Mouse (Mus musculus) ES-E14 (cell line): ENCODE measurements at regions not wholly inside any gene's neighbourhood (a gene's known extent, or its start where the extent isn't known, plus 50 kb on each side); places are given as distances from the start of the nearest gene placed in this dataset.

ENCODE experiments used
- DNase-seq: peaks from one replicate; pipeline ENCODE4 v3.0.0-alpha.2; 2013; ENCODE audit warnings: low read depth, low spot score
- H3K27ac ChIP-seq: 2 replicates; pipeline ENCODE4 v1.5.1; 2012; ENCODE audit warnings: low read depth, mild to moderate bottlenecking, low read length, moderate library complexity, mixed read lengths; ENCODE audit not compliant: poor library complexity, insufficient read depth, severe bottlenecking
- H3K36me3 ChIP-seq: 2 replicates; pipeline ENCODE4 v1.6.1; 2012; ENCODE audit warnings: mild to moderate bottlenecking, low read length, moderate library complexity, mixed read lengths; ENCODE audit not compliant: control insufficient read depth, poor library complexity, insufficient read depth, severe bottlenecking
- H3K4me1 ChIP-seq, 2 experiments: fragments of 150-350 bp in 1 of 2; sonication (generic) in 1 of 2; 2 replicates each; pipeline ENCODE4 v1.6.1; 2012; ENCODE audit warnings: low read length in 2 of 2, mild to moderate bottlenecking in 1 of 2, mixed read lengths in 1 of 2; ENCODE audit not compliant: control insufficient read depth in 2 of 2, insufficient read depth in 2 of 2, poor library complexity in 1 of 2
- H3K4me3 ChIP-seq, 2 experiments: fragments of 150-350 bp in 1 of 2; sonication (generic) in 1 of 2; 2 replicates each; pipeline ENCODE4 v1.5.1; 2012; ENCODE audit warnings: low read length in 2 of 2, low read depth in 1 of 2, mild to moderate bottlenecking in 1 of 2, mixed read lengths in 1 of 2; ENCODE audit not compliant: insufficient read depth in 1 of 2, poor library complexity in 1 of 2, severe bottlenecking in 1 of 2
- H3K9ac ChIP-seq: 2 replicates; pipeline ENCODE4 v1.6.1; 2012; ENCODE audit warnings: low read depth, mild to moderate bottlenecking, low read length, mixed read lengths; ENCODE audit not compliant: poor library complexity, insufficient read depth, severe bottlenecking
- H3K9me3 ChIP-seq: fragments of 150-350 bp; sonication (generic); 2 replicates; pipeline ENCODE4 v1.6.1; 2012; ENCODE audit warnings: low read depth, mild to moderate bottlenecking, low read length; ENCODE audit not compliant: control insufficient read depth, insufficient read depth
- CHD2 ChIP-seq: IDR thresholded peaks from 2 replicates; pipeline ENCODE4 v1.6.1; 2014; ENCODE audit warnings: mild to moderate bottlenecking, low read depth, low read length, inconsistent platforms
- HCFC1 ChIP-seq: IDR thresholded peaks from 2 replicates; pipeline ENCODE4 v1.6.1; 2012; ENCODE audit warnings: low read length, inconsistent platforms, borderline replicate concordance; ENCODE audit not compliant: insufficient read depth
- MAFK ChIP-seq: IDR thresholded peaks from 2 replicates; pipeline ENCODE4 v1.6.1; 2014; ENCODE audit warnings: mild to moderate bottlenecking, low read depth, low read length, inconsistent platforms; ENCODE audit not compliant: insufficient read depth
- ZC3H11A ChIP-seq: IDR thresholded peaks from 2 replicates; pipeline ENCODE4 v1.6.1; 2012; ENCODE audit warnings: low read depth, mild to moderate bottlenecking, inconsistent platforms, low read length, borderline replicate concordance
- ZNF384 ChIP-seq: IDR thresholded peaks from 2 replicates; pipeline ENCODE4 v1.6.1; 2012; ENCODE audit warnings: low read depth, low read length, inconsistent platforms
- in situ Hi-C, 2 experiments: fragments of 600-800 bp; cut with MboI; formaldehyde crosslinking; loops; one replicate each; pipeline ENCODE4 v1.15.1; 2025; ENCODE audit warnings: low sequenced_read_pairs in 2 of 2, inconsistent platforms in 1 of 2; ENCODE audit not compliant: unreplicated experiment in 2 of 2

- no peak for DNase-seq
- no peak overlapping the region for H3K9ac ChIP-seq
- no peaks in the 10 kb centered on the region for H3K36me3 ChIP-seq
- in situ Hi-C loops: no loop called here
- H3K4me1 ChIP-seq: no peaks in the 10 kb centered on the region
- peak overlapping the region; percentile 87 for H3K27ac ChIP-seq
- H3K9me3 ChIP-seq: no peaks in the 10 kb centered on the region
- TF ChIP-seq MAFK: peak; percentile 100
- no peak for TF ChIP-seq CHD2
- no peak for TF ChIP-seq HCFC1
- no peak for TF ChIP-seq ZC3H11A
- no peak for TF ChIP-seq ZNF384
- no peak overlapping the region for H3K4me3 ChIP-seq
Measured at GRCm38 (mm10) chr6:143365840-143366239, 198.8 kb downstream of the Etnk1 start.

GRCm38 (mm10) chr6:143367804-143368203 lies 200.8 kb downstream of the Etnk1 start:
- Histone ChIP-seq H3K9me3 (no peaks in the 10 kb centered on the region), H3K27ac (no peak overlapping the region), H3K9ac (no peak overlapping the region), H3K4me3 (no peak overlapping the region), H3K4me1 (no peaks in the 10 kb centered on the region), H3K36me3 (no peaks in the 10 kb centered on the region)
- in situ Hi-C loops: no loop called here
- DNase-seq: no peak
- TF ChIP-seq HCFC1: no peak
- no peak for TF ChIP-seq MAFK
- TF ChIP-seq ZNF384: no peak
- TF ChIP-seq CHD2: no peak
- no peak for TF ChIP-seq ZC3H11A

GRCm38 (mm10) chr6:143368646-143369045 lies 201.6 kb downstream of the Etnk1 start:
- Histone ChIP-seq H3K9ac (no peak overlapping the region), H3K4me3 (no peak overlapping the region), H3K9me3 (no peaks in the 10 kb centered on the region), H3K4me1 (no peaks in the 10 kb centered on the region), H3K27ac (no peak overlapping the region), H3K36me3 (no peaks in the 10 kb centered on the region)
- TF ChIP-seq MAFK: no peak
- in situ Hi-C loops: no loop called here
- DNase-seq: no peak

- no peak for DNase-seq
- in situ Hi-C loops: no loop called here
Measured at GRCm38 (mm10) chr6:143372487-143372886, 205.5 kb downstream of the Etnk1 start.

GRCm38 (mm10) chr6:143373686-143374273 lies 206.8 kb downstream of the Etnk1 start:
- H3K4me3 ChIP-seq: no peak overlapping the region
- in situ Hi-C loops: no loop called here
- H3K27ac ChIP-seq: no peak overlapping the region
- no peak overlapping the region for H3K9ac ChIP-seq
- no peaks in the 10 kb centered on the region for H3K9me3 ChIP-seq
- TF ChIP-seq MAFK (no peak), ZC3H11A (peak; percentile 42; the same call in 1 of the 2 replicates)
- peak; percentile 31 for DNase-seq
- no peaks in the 10 kb centered on the region for H3K36me3 ChIP-seq
- H3K4me1 ChIP-seq: no peaks in the 10 kb centered on the region

More at GRCm38 (mm10) chr6:143372487-143372886, 205.5 kb downstream of the Etnk1 start:
- H3K36me3 ChIP-seq: no peaks in the 10 kb centered on the region
- no peak overlapping the region for H3K9ac ChIP-seq
- H3K4me1 ChIP-seq: no peaks in the 10 kb centered on the region
- TF ChIP-seq HCFC1 (no peak), CHD2 (no peak), ZNF384 (no peak), ZC3H11A (no peak)
- no peak overlapping the region for H3K27ac ChIP-seq
- no peaks in the 10 kb centered on the region for H3K9me3 ChIP-seq
- no peak overlapping the region for H3K4me3 ChIP-seq
